Mouse (Mus musculus) megakaryocyte, embryonic 14.5 days (primary cell): ENCODE measurements around the gene Ddx10.

Source experiments
- FLI1 ChIP-seq: IDR thresholded peaks from 2 replicates; pipeline ENCODE4 v1.6.1; 2012; ENCODE audit warnings: low read length, inconsistent platforms, mixed read lengths
- GATA1 ChIP-seq: IDR thresholded peaks from 3 replicates; pipeline ENCODE4 v1.6.1; 2012; ENCODE audit warnings: mixed read lengths, low read length, inconsistent platforms, borderline replicate concordance

GRCm38 (mm10) chr9:53272714-53273113, 24.9 kb upstream of the Ddx10 start:
- no peak for TF ChIP-seq GATA1
- no peak for TF ChIP-seq FLI1
